Mouse (Mus musculus) ES-E14 (cell line): ENCODE results near the gene Smpd1. TPM values are rescaled to one million over a fixed set of nuclear protein-coding genes. Genes with fewer than 3 reads are reported as not detected.

Source experiments
- DNase-seq: peaks from one replicate; pipeline ENCODE4 v3.0.0-alpha.2; 2013; ENCODE audit warnings: low read depth, low spot score
- H3K27ac ChIP-seq: 2 replicates; pipeline ENCODE4 v1.5.1; 2012; ENCODE audit warnings: low read depth, mild to moderate bottlenecking, low read length, moderate library complexity, mixed read lengths; ENCODE audit not compliant: poor library complexity, insufficient read depth, severe bottlenecking
- H3K36me3 ChIP-seq: 2 replicates; pipeline ENCODE4 v1.6.1; 2012; ENCODE audit warnings: mild to moderate bottlenecking, low read length, moderate library complexity, mixed read lengths; ENCODE audit not compliant: control insufficient read depth, poor library complexity, insufficient read depth, severe bottlenecking
- H3K4me1 ChIP-seq, 2 experiments: fragments of 150-350 bp in 1 of 2; sonication (generic) in 1 of 2; 2 replicates each; pipeline ENCODE4 v1.6.1; 2012; ENCODE audit warnings: low read length in 2 of 2, mild to moderate bottlenecking in 1 of 2, mixed read lengths in 1 of 2; ENCODE audit not compliant: control insufficient read depth in 2 of 2, insufficient read depth in 2 of 2, poor library complexity in 1 of 2
- H3K4me3 ChIP-seq, 2 experiments: fragments of 150-350 bp in 1 of 2; sonication (generic) in 1 of 2; 2 replicates each; pipeline ENCODE4 v1.5.1; 2012; ENCODE audit warnings: low read length in 2 of 2, low read depth in 1 of 2, mild to moderate bottlenecking in 1 of 2, mixed read lengths in 1 of 2; ENCODE audit not compliant: insufficient read depth in 1 of 2, poor library complexity in 1 of 2, severe bottlenecking in 1 of 2
- H3K9ac ChIP-seq: 2 replicates; pipeline ENCODE4 v1.6.1; 2012; ENCODE audit warnings: low read depth, mild to moderate bottlenecking, low read length, mixed read lengths; ENCODE audit not compliant: poor library complexity, insufficient read depth, severe bottlenecking
- H3K9me3 ChIP-seq: fragments of 150-350 bp; sonication (generic); 2 replicates; pipeline ENCODE4 v1.6.1; 2012; ENCODE audit warnings: low read depth, mild to moderate bottlenecking, low read length; ENCODE audit not compliant: control insufficient read depth, insufficient read depth
- CHD2 ChIP-seq: IDR thresholded peaks from 2 replicates; pipeline ENCODE4 v1.6.1; 2014; ENCODE audit warnings: mild to moderate bottlenecking, low read depth, low read length, inconsistent platforms
- HCFC1 ChIP-seq: IDR thresholded peaks from 2 replicates; pipeline ENCODE4 v1.6.1; 2012; ENCODE audit warnings: low read length, inconsistent platforms, borderline replicate concordance; ENCODE audit not compliant: insufficient read depth
- MAFK ChIP-seq: IDR thresholded peaks from 2 replicates; pipeline ENCODE4 v1.6.1; 2014; ENCODE audit warnings: mild to moderate bottlenecking, low read depth, low read length, inconsistent platforms; ENCODE audit not compliant: insufficient read depth
- ZC3H11A ChIP-seq: IDR thresholded peaks from 2 replicates; pipeline ENCODE4 v1.6.1; 2012; ENCODE audit warnings: low read depth, mild to moderate bottlenecking, inconsistent platforms, low read length, borderline replicate concordance
- ZNF384 ChIP-seq: IDR thresholded peaks from 2 replicates; pipeline ENCODE4 v1.6.1; 2012; ENCODE audit warnings: low read depth, low read length, inconsistent platforms
- in situ Hi-C, 2 experiments: fragments of 600-800 bp; cut with MboI; formaldehyde crosslinking; loops; one replicate each; pipeline ENCODE4 v1.15.1; 2025; ENCODE audit warnings: low sequenced_read_pairs in 2 of 2, inconsistent platforms in 1 of 2; ENCODE audit not compliant: unreplicated experiment in 2 of 2
- total RNA-seq: library from RNA; depleted of rRNA; stranded (reverse); fragments of 300-350 nt; gene quantifications from 2 replicates; pipeline ENCODE4 v1.2.3, GENCODE M21; 2012

The Smpd1 gene
- total RNA-seq, 1 experiment = 22.8 TPM

- in situ Hi-C loops = loop anchor here in 1 of 2 experiments (25.0 kb wide), 1 partner anchor 337 kb away; the partner anchor contains the start of gene Olfr685
- H3K27ac ChIP-seq = no peak overlapping the region
- no peak overlapping the region for H3K4me3 ChIP-seq
- no peak for DNase-seq
- no peaks in the 10 kb centered on the region for H3K9me3 ChIP-seq
- no peak overlapping the region for H3K9ac ChIP-seq
- no peaks in the 10 kb centered on the region for H3K4me1 ChIP-seq
- no peaks in the 10 kb centered on the region for H3K36me3 ChIP-seq
- TF ChIP-seq CHD2 = no peak
- TF ChIP-seq ZNF384 = no peak
- no peak for TF ChIP-seq HCFC1
- no peak for TF ChIP-seq MAFK
- TF ChIP-seq ZC3H11A = no peak
These were observed 29.9 kb upstream of the Smpd1 start for GRCm38 (mm10) chr7:105524222-105524621.

GRCm38 (mm10) chr7:105527306-105527937 is 26.7 kb upstream of the Smpd1 start:
- no peak overlapping the region for H3K9ac ChIP-seq
- H3K4me3 ChIP-seq = no peak overlapping the region
- TF ChIP-seq CHD2 (no peak), ZNF384 (no peak), HCFC1 (no peak), ZC3H11A (peak; percentile 57; the same call in 1 of the 2 replicates)
- DNase-seq = no peak
- no peaks in the 10 kb centered on the region for H3K9me3 ChIP-seq
- in situ Hi-C loops = no loop called here
- no peak overlapping the region for H3K27ac ChIP-seq
- H3K36me3 ChIP-seq = no peaks in the 10 kb centered on the region
- no peaks in the 10 kb centered on the region for H3K4me1 ChIP-seq

DNA sequence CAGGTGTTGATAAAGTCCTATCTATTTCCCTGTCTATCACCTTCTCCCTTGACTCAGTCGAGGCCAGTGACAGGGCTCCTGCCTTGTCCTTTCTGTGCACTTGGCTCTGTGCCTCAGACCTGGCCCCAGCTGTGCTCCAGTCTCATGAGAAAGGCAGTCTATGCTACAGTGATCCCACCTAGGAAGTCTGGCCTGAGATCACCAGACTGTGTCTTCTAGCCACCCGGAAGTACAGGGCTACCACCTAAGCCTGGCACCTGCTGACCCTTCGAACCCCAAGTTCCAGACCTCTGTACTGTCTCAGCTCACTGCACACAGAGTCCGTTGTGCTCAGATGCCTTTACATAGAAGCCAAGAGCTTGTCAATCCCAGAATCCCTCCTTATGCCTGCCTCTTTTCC is 26.1 kb upstream of the Smpd1 start:
- in situ Hi-C loops = no loop called here
- no peak for DNase-seq
- Histone ChIP-seq H3K36me3 (no peaks in the 10 kb centered on the region), H3K4me1 (no peaks in the 10 kb centered on the region), H3K9ac (no peak overlapping the region), H3K27ac (no peak overlapping the region), H3K4me3 (no peak overlapping the region), H3K9me3 (no peaks in the 10 kb centered on the region)
- TF ChIP-seq MAFK (no peak), ZC3H11A (no peak)

GRCm38 (mm10) chr7:105534162-105534561 is 20.0 kb upstream of the Smpd1 start:
- DNase-seq = no peak
- no peak overlapping the region for H3K4me3 ChIP-seq
- no peaks in the 10 kb centered on the region for H3K4me1 ChIP-seq
- no peaks in the 10 kb centered on the region for H3K36me3 ChIP-seq
- no peak overlapping the region for H3K27ac ChIP-seq
- in situ Hi-C loops = no loop called here
- H3K9ac ChIP-seq = no peak overlapping the region
- no peak for TF ChIP-seq HCFC1
- no peak for TF ChIP-seq CHD2
- no peaks in the 10 kb centered on the region for H3K9me3 ChIP-seq

- in situ Hi-C loops = no loop called here
- Histone ChIP-seq H3K36me3 (no peaks in the 10 kb centered on the region), H3K4me1 (peaks cover 0 to 5% of the 10 kb centered on the region in 2 experiments; a peak in 1 of 4 replicates), H3K9me3 (no peaks in the 10 kb centered on the region), H3K27ac (no peak overlapping the region), H3K9ac (no peak overlapping the region), H3K4me3 (no peak overlapping the region)
- no peak for DNase-seq
- TF ChIP-seq MAFK (no peak), ZNF384 (no peak), HCFC1 (no peak), CHD2 (no peak), ZC3H11A (no peak)
These were observed 8.2 kb upstream of the Smpd1 start for GRCm38 (mm10) chr7:105545986-105546385.
